Mouse (Mus musculus) kidney, adult 8-10 months (tissue): ENCODE measurements around the gene Slc44a3.

Experiments
- DNase-seq, 2 experiments: peaks; one replicate each; pipeline ENCODE4 v3.0.0; 2022

Slc44a3 gene

DNA sequence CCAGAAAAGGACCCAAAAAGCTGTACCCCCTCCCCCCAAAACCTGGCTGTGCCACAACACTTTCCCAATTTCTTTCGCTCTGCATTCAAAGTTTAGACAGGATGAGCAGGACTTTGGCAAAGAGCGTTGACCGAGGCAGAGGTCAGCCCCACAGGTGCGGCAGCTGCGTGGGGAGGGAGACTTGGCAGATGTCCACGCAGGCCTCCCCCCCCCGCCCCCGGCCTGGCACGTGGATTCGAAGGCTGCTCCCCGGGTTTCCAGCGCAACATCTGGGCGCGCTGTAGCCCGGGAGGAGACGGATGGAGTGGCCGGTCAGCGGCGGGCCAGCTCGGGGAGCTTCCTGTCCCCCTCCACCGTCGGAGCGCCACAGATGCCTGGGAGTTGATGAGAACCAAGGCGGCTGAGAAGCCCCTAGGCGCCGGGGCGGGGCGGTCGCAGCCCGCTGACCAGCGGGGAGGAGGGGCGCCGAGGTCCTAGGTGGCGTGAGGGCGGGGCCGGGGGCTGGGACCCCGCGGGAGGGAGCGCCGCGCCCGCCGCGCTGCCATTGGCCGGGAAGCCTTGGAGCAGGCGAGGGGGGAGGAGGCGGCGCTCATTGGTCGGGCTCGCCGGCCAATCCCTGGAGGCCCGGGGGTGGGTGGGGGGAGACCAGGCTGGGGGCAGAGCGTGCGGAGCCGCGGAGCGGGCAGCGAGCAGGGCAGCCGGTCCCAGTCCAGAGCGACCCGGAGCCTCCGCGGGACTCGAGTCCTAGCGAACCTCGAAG is 106.2 kb downstream of the Slc44a3 start, which contains the start of gene Cnn3:
Cnn3 (plus strand) TSS at position 637 of the 760 bp plus-strand sequence.
- peak; percentile 93 to 94 for DNase-seq

DNA sequence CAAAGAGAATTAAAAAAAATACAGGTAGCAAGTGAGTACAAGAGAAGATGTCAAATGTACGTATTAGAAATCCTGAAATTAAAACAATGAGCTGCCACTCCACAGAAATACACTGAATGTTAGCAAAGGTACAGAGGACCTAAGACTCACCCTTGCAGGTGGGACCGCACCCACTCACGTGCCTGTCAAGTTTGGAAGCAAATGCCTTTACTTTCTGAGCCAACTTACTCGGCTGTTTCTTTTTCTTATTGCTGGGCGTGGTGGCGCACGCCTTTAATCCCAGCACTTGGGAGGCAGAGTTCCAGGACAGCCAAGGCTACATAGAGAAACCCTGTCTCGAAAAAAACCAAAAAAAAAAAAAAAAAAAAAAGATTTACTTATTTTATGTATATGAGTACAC is 109.8 kb downstream of the Slc44a3 start:
- no peak for DNase-seq

DNA sequence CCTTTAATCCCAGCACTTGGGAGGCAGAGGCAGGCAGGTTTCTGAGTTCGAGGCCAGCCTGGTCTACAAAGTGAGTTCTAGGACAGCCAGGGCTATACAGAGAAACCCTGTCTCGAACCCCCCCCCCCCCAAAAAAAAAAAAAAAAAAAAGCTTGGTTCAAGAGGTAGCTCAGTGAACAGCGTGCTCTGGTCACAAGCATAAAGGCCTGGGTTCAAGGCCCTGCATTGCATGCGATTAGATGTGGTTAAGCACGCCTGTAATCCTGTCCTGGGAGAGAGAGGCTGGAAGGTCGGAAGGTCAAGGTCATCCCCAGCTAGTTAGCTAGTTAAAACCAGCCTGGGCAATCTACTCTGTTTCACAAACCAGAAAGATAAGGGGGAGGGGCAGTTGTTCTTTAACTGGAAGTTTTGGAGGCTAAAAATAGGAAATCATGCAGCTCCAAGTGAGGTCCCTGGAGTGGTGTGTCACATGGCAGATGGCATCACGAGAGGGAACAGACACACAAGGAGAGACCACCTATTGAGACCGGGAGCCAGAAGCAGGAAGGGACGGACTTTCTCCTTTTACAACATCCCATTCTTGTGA is 113.3 kb downstream of the Slc44a3 start:
- DNase-seq, result no peak

DNA sequence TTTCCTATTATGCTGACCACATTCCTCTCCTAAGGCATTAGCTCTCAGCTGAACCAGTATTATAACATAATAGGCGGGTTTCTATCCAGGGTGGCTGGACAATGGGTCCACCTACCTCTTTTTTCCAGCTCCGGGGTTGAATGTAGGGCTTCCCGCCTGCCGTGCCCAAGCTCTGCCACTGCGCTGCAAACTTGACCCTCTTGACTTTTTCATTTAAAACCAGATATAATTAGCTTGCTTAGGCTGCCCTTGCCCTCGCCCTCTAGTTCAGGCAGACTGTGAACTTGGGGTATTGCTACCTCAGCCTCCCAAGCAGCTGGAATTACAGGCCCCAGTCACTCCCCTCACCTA is 114.0 kb downstream of the Slc44a3 start:
- DNase-seq, result peak in 1 of 2 experiments; percentile 32

DNA sequence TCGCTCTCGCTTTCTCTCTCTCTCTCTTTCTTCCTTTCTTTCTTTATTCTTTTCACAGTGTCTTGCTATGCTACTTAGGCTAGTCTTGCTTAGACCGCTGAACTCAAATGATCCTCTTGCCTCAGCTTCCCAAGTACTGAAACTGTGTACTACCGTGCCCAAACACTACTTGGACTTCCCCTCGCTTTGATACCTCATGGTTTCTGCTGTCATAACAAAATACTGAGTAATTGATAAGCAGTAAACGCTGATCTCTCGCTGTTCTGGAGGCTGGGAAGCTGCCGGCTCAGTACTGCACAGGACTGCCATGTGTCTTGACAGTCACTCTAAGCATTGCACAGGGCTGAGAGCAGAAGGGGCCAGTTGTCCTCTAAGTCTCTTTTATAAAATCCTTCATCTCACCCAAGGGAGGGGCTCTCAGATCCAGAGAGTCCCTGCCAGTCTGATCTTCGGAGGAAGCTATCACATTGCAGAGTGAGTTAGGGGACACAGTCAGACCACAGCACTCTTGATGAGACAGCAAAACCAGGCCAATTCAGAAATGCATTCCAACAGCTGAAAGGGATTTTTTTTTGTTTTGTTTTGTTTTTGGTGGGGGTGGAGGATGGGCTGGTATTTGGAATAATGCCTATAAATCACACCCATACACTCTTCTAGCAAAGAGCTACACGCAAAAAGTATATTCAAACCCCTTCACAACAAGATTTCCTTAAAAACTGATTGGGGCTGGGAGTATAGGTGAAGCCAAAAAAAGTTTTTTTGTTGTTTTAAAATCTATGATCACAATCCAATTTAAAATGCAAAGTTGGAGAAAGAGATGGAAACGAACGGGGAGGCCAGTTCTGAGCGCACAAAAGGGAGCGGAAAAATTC is 114.6 kb downstream of the Slc44a3 start:
- DNase-seq, result no peak

DNA sequence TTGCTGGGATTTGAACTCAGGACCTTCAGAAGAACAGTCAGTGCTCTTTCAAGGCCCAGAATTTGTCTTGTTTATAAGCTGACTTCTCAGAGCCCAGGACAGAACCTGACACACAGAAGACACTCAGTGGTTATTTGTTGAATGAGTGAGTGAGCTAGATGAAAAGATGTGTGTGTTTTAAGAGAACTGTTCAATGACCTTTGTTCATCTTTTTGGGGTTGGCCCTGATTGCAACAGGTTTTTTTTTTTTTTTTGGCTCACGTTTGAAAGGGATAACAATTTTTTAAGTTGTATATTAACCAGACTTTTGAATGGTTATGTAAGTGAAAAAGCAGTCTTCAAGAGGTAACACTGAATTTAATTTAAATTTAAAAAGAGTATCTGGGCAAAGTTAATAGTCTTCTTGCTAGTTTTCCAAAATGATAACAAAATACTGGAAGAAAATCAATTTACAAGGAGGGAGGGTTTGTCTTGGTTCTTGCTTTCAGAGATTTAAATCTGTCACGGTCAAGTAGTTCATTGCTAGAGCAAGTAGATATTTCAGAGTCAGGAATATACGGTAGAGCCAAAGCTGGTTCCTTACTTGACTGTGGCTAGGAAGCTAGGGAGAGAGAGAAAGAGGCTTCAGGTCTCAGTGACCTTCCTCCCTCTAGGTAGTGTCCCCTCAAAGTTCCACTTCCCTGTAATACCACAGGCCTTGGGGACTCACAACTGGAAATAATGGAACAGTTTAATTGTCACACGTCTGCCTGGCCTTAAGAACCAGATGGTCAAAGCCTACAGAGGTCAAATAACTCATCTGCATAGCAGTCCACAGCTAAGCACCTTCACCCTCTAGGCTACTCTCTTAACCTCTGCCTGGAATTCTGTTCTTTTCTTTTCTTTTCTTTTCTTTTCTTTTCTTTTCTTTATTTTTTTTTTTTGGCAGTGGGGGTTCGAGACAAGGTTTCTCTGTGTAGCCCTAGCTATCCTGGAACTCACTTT is 115.7 kb downstream of the Slc44a3 start:
- DNase-seq, result peak; percentile 37 to 68

DNA sequence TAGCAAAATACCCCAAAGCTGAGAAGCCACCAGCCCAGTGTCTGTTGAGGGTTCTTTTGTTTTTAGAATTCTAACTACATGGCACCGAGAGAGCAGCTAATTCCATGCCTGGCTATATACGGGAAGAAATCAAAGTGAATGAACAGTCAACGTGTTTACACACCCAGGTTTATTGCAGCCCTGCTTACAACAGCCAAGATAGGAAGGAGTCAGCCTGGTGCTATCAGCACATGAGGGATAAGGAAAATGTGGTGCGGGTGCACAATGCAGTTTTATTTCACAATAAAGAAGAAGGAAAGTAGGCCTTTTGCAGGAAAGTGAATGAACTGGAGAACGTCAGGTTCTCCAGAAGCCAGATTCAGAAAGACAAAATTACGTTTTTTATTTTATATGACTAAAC is 120.8 kb downstream of the Slc44a3 start:
- DNase-seq, result no peak
